Mouse (Mus musculus): ENCODE measurements around the gene Cpe. TPM values are rescaled to one million over a fixed set of nuclear protein-coding genes. Genes with fewer than 3 reads are reported as not detected.

The Cpe gene
- polyA plus RNA-seq (2012) = 0.05 and 0.16 TPM in 2 replicates

DNA sequence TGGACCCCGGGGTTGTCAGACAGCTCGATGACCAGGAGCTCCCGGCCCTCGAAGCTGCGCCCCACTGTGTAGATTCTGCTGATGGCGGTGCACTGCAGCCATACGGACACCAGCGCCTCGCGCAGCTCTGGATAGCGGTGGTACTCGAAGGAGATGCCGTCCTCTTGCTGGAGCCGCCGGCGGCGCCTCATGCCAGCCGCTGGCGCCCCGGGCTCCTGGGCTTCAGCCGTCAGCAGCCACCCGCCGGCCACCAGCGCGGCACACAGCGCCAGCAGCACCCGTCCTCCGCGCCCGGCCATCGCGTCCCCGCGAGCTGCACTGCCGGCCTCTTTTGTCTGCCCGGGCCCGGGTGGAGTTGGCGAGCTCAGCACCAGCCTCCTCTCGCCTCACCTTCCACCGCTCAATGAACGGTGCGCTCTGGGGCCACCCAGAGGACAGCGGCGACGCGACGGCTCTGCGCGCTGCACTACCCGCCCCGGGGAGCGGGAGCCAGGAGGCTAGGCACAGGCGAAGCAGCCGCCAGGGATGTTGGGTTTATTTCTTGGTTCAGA is at the start of gene Cpe:
Cpe (minus strand) TSS at position 404 of the 551 bp plus-strand sequence.

DNA sequence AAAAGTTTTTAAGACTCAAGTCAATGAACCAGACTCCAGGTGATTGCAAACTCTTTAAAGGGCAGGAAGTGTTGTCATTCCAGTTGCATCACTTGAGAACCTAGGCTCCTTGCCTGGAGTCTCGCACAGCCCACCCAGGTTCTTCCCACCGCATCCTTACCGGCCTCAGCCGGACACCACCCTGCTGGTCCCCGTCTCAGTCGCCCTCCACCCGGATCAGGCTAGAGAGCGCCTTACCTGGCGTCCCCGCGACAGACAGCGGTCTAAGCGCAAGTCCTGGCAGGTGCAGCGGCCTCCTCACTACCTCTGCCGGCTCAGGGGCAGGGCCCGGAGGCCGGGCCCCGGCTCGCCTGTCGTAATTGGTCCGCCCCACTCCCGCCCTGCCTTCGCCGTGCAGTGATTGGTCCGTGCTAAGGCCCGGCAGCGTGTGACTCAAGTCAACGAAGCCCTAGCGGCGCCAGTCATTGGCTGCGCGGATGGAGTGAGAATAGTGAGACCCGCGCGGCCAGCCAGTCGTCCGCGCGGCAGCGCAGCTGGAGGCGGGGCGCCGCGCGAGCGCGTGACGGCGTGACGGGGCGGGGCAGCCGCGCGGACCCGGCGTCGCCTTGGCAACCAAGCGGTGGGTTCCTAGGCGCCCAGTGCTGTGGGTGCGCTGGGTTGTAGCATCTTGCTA is 40.6 kb upstream of the Cpe start, which contains the start of gene Msmo1:
Msmo1 (minus strand) TSS at position 522 of the 673 bp plus-strand sequence.

Other genes starting within 250 kb of the Cpe start
- 0.65 and 1.2 TPM in 2 replicates for gene Msmo1, start 40.7 kb upstream of the Cpe start, polyA plus RNA-seq (2012)
- gene Klhl2, start 157.0 kb upstream of the Cpe start, polyA plus RNA-seq (2012) = 5.9 and 6.1 TPM in 2 replicates